Mouse (Mus musculus): ENCODE data around the gene Mrpl18.

DNA sequence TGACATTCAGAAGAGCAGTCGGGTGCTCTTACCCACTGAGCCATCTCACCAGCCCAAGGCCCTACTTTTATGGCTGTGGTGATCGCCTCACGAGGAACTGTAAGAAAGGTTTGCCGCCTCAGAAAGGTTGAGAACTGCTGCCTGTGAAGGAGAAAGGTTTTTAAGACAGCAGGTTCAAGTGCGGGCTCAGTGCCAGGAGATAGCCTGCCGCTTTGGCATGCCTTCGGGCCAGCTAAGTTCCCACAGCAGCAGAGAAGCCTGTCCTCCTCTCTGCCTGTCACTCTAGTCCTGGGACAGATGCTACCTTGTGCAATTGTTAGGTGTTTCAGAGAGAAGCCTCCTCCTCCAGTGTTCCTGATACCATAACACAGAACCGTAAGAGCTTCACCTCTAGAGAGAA, 40.5 kb upstream of the Mrpl18 start:
- TF ChIP-seq CTCF (IDR thresholded peaks at IDR 0.05; ENCODE audit: low read depth) (no peak), EP300 (IDR thresholded peaks at IDR 0.05; ENCODE audit: low read depth) (no peak)
